Mouse (Mus musculus): Measurements from ENCODE around the gene Pspn.
A peak's percentile ranks its signal among the peaks of the same experiment; 100 is the strongest.

Pspn gene

DNA sequence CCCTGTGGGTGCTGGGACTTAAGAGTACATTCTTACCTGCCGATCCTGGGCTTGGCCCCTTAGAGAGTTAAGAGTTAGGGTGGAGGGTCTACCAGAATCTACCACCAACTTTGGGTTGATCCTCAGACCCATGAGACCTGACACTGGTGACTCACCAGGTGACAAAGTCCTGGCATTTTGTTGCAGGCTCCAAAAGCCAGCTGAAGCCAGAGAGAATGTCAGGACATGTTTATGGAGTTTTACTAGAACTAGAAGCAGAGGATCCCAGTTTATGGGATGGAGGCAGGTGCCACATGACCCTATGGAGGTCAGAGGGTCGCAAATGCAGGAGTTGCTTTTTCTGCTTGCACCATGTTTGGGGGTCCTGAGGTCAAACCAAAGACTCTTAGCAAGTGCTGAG, 3.3 kb downstream of the Pspn start:
- DNase-seq (ENCODE audit: low spot score in 2 of 2), result no peak

DNA sequence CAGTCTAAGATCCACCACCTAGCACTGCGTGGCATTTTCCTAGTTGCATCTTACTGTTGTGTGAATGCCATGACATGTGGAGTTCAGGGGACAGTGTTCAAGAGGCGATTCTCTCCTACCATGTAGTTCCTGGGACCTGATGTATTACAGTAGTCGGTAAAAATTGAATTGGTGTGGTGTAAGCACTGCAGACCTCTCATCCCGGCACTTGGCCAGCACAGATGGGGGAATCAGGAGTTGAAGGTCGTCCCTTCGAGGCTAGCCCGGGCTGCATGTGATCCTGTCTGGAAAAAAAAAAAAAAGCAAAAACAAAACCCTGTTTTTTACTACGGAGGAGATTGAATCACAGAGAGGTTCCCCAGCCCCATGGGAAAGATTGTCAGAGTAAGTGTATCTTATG, 4.8 kb downstream of the Pspn start:
- DNase-seq (ENCODE audit: low spot score in 2 of 2), result no peak

DNA sequence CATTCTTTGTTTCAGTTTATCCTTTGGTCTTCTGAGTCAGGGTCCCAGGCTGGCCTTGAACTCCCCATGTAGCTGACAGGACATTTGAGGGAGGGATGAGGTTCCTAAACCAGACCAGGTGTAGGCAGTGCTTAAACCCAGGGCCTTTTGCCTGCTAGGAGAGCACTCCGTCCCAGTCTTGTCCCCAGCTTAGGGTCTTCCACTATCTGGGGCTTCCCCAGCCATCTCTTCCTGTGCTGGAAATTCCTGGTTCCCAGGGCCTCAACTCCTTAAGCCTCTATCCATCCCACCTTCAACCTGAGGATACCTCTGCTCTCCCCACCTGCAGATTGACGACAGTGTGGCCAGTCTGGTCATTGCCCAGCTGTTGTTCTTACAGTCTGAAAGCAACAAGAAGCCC, 8.9 kb downstream of the Pspn start:
- no peak for DNase-seq (ENCODE audit: low spot score in 2 of 2)

DNA sequence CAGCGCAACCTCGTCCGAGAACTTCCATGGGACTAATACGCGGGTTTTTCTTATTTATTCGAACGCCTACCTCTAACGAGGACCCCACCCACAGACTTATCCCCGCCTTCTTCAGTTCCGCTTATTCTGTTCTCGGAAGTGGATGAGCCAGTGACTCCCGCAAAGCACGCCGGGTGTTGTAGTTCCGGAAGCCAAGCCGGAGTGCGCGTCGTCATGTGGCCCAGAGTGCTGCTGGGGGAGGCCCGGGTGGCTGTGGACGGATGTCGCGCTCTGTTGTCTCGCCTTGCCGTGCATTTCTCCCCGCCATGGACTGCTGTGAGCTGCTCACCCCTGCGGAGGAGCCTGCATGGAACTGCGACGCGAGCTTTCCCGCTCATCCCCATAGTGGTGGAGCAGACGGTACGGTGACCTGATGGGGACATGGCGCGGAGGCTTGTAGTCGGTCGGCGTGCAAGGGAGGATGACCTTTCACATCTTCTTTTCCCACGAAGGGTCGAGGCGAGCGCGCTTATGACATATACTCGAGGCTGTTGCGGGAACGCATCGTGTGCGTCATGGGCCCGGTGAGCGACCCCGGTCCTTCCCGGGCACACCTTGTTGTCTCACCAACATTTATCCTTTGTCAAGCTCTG, 9.6 kb downstream of the Pspn start, which contains the start of gene Clpp:
Clpp (plus strand) TSS at position 191 of the 632 bp plus-strand sequence.
- DNase-seq (ENCODE audit: low spot score in 2 of 2), result peak; percentile 97

DNA sequence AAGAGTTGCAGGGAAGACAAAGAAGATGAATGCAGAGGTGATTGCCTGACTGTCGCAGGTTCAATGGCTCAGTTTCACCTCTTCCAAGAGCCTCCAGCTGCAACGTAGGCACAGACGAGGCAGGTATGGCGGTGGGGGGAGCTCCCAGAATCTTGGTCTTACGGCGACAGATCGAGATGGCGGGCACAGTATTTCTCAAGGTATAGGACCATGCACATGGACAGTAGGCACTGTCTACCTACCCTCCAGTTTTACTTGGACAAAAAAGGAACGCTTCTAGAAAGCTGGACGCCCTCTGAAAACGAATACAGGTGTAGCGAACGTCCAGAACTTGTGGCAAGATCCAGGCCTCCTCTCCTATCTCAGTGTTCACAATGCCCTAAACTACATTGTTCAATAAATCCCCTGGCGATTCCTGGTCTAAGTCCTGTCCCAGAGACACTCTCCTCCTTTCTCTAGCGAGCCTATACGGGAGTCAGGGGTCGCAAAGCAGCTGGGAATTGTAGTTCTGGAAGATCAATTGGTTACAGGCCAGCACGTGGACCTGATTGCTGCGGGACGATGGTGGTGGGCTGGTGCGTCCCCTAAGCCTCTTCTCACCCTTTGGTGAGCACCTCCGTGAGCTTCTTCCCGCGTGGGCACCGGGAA, 10.2 kb downstream of the Pspn start:
- no peak for DNase-seq (ENCODE audit: low spot score in 2 of 2)

DNA sequence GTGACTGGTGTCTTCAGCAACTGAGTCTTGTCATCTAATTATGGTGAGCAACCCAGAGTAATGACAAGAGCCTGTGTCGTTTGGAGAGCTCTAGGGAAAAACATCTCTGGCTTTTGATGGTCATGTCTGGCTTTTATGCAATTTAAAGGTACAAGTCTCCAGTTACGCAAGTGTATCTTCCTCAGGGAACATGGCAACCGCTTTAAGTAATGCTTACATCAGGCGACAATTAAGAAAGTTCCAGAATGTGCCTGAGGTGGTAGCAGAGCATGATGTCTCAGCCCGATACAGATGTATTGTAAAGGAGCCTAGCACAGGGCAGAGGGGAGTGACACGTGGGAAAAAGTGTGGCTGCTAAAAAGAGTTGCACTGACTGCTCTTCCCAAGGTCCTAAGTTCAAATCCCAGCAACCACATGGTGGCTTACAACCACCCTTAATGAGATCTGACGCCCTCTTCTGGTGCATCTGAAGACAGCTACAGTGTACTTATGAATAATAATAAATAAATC, 10.8 kb downstream of the Pspn start:
- DNase-seq (ENCODE audit: low spot score in 2 of 2), result no peak

DNA sequence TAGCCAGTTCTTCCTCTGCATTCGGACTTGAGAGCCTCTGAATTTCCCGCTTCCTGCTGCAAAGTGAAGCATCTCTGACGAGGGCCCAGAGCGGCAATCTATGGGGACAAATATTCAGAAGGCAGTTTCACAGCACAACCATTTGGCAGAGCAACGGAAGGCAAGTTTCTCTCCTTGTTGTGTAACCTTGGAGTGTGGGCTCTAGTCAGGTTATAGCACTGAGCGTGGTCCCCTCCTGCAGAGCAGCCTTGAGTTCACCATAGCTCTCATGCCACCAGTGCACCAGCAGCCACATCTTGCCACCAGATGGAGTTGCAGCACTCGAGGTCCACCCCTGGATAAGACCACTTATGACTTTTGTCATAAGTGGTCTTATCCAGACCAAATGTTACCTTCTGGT, 11.4 kb downstream of the Pspn start:
- DNase-seq (ENCODE audit: low spot score in 2 of 2), result no peak

DNA sequence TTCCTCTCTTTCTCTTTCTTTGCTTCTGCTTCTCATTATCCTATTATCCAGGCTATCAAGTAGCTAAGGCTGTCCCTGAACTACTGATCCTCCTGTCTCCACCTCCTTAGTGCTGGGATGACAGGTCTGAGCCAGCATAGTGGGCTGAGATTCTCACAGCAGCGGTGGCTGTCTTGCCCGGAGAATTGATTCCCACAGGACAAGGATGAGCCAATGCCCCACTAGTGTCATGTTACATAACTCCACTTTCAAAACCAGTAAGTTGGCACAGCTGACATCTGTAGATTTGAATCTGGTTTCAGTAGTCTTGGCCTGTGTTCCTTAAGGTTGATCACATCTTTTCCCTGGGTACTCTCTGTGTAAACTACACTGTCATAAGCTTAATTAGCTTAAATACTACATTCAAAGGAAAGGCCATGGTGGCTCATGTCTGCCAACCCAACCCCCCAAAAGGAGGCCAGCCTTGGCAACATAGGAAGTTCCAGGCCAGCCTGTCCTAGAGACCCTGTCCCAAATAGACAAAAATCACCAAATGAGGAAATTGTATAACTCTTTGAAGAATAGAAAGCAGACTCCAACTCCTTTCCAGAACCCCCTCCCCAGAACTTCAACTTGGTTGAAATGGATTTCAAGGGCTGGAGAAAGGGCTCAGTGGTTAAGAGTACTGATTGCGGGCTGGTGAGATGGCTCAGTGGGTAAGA, 13.6 kb downstream of the Pspn start:
- no peak for DNase-seq (ENCODE audit: low spot score in 2 of 2)

DNA sequence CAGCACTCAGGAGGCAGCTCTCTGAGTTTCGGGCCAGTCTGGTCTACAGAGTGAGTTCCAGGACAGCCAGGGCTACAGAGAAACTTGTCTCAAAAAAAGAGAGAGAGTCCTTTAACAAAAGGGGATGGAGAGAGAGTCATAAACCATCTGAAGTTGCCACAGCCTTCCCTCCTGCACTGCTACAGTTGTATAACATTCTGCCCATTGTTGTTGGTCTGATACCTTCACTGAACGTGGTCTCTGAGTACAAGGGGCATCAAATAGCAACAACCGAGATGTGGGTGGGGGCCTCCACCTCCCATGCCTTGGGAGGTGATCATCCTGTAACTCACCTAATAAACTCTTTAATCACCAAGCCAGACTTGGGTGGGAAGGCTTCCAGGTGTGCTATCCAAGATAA, 14.2 kb downstream of the Pspn start:
- DNase-seq (ENCODE audit: low spot score in 2 of 2), result no peak

DNA sequence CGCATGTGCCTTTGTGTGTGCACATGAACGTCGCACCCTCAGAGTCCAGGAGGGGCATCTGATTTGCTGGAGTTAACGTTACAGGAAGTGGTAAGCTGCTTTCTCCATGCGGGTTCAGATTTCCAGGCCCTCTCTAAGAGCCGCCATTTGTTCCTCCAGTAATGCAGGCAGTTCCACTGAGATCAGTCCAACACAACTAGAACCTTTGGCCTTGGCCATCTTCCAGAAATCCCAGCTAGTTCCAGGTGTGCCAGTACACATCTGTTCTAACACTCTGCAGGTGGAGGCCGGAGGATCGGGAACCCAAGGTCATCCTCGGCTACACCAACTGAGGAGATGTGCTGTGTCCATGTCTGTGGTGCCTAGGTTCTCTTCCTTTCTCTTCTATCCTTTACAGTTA, 14.9 kb downstream of the Pspn start:
- DNase-seq (ENCODE audit: low spot score in 2 of 2), result no peak

DNA sequence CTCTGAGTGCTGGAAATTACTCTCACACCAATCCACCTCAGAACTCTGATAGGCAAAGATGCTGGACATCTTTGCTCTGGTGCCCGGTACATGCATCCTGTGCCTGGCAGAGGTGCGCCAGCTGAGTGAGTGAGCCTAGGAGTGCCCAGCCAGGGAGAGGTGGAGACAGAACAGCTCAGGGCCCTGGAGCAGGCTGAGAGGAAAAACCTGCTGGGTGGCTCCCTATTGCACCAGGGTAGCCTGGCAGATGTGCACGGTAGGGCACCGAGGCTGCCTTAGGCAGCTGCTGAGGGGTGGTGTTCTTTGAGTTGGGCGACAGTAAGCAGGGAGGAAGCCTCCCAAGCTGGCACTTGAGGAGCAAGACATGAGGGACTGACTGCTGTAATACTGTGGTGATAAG, 17.8 kb downstream of the Pspn start, which contains the start of gene Acer1:
Acer1 (minus strand) TSS at position 114 of the 400 bp plus-strand sequence.
- DNase-seq (ENCODE audit: low spot score in 2 of 2), result no peak

DNA sequence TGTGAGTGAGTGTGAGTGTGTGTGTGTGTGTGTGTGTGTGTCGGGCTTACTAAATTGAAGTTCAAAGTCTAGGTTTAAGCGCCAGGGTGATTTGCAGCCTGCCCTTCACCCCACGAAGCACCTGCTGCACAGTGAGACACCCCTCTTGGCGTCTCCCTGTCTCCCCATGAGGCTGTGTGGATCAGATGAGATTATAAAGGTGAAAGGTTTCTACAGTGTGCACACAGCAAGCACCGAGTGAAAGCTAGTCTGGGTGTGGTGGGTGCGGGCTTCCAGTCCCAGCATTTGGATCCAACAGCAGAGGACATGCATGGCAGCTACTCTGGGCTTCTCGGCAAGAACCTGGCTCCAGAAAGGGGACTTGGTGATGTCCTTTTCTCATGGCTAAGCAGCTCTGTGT, 18.8 kb downstream of the Pspn start:
- DNase-seq (ENCODE audit: low spot score in 2 of 2), result no peak

DNA sequence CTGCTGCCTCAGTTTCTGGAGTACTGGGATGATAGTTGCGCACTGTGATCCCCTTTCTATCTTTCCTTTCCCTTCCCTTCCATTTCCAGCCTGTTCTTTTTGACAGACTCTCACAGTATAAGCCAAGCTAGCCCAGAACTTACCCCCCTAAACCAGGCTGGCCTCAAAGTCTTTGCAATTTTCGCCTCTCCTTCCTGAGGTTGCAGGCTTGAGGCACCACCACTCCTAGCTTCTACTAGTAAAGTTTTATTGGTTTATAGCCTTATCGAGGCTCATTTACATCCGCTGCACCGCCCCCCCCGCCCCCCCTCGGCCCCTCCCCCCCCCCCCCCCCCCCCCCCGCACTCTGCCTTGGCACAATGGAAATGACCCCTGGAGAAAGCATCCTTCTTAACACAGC, 20.3 kb downstream of the Pspn start:
- DNase-seq (ENCODE audit: low spot score in 2 of 2), result no peak

DNA sequence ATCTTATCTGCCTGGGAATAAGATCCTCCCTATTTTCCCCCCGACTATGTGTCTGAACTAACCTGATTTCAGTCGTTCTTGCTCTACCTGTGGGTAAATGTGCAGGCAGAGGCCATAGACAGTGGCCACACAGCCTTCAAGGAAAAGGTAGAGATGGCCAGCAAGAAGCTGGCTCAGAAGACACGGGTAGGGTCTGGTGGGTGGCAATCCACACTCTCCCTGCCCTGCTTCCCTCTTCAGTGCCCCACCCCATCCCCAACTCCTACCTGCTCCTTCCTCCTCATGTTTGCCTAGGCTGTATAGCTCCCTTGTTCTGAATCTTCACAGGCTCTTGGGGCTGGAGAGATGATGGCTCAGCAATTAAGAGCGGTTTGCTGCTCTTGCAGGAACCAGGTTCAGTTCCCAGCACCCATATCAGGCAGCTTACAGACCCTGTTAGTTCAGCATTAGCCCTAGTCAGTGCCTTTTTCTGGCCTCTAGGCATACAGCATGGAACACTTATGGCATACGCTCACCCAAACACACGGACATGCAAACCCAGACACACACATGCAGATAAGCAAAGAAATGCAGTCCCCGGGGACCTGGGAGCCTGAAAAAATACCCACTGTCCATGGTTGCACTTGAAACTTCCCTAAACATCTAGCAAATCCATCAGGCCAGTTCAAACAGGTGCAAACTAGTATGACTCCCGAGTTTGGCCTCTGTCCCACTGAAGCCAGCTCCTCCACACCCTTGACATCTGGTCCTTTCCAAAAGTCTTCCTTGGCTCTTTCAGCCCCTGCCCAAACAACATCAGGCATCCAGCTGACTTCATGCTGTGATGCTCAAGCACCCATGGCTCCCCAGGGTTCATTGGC, 23.1 kb downstream of the Pspn start:
- no peak for DNase-seq (ENCODE audit: low spot score in 2 of 2)

DNA sequence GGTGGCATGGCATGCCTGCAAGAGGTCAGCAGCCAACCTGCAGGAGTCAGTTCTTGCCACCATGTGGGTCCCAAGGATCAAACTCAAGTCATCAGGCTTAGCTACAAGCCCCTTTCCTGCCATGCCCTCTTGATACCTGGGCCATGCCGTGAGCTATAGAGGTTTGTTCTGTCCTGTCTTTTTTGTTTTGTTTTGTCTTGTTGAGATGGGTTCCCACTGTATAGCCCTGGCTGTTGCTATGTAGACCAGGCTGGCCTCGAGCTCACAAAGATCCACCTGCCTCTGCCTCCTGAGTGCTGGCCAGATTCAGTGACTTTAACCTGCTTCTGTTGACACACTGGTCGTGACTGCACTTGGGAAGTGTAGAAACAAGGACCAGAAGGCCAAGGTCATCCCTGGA, 24.4 kb downstream of the Pspn start:
- DNase-seq (ENCODE audit: low spot score in 2 of 2), result no peak

DNA sequence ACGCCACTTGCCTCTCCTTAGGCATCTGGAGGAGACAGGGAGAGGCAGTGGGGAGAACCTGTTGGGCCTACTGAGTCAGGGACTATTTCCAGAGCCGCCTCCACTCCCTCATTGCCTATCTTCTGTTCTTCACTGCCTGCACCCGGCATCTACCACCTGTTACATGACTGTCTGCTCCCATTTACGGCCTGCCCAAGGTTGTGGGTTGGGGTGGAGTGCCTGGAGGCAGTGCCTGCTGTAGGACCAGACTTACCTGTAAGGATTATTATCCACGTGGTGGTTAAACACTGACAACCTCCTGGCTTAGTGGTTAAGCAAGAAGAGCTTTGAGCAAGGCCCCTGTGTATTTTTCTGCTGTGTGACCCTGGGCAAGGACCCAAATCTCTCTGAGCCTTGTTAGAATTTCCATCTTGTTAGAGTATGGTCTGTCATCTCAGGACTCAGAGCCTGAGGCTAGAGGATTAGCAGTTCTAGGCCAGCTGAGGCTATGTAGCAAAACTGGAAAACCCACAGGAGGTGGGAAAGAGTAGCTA, 25.0 kb downstream of the Pspn start:
- DNase-seq (ENCODE audit: low spot score in 2 of 2), result no peak

DNA sequence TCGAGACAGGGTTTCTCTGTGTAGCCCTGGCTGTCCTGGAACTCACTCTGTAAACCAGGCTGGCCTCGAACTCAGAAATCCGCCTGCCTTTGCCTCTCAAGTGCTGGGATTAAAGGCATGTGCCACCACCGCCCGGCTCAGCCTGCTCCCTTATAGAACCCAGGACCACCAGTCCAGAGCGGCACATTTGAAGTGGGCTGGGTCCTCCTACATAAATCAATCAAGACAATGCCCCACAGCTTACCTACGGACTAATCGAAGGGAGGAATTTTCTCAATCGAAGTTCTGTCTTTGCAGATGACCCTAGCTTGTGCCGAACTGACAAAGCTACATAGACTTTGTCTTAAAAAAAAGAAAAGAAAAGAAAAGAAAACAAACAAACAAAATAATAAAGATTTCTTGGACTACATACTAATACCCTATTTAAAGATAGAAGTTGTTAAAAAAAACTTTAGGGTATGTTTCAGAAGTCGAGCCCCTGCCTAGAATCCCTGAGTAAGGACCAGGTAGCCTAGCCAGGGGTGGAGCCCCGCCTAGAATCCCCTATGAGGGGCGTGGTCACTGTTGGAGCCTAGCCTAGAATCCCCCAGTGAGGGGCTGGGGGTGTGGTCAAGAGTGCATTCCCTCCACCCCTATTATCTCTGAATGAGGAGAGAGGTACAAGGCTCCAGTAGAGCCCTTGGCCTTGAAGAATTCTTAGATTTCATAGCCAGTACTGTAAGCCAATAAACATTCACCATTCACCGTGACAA, 25.7 kb downstream of the Pspn start:
- no peak for DNase-seq (ENCODE audit: low spot score in 2 of 2)

DNA sequence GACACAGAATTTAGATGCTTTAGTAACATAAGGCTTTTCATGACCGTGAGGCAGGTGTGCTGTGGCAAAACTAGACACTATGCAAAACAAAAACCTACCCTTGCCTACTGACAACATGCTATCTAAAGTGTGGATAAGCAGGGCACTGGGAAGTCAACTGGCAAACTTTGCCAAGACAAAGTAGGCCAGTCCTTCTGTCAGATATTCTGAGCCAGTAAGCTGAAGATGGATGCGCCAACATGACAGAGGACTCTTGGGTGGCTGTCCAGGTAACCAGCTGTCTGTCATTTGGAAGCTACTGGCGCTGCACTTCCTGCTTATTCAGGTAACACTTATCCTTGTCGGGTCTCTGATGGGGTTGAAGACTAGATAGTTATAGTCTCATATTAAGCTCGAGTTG, 29.7 kb downstream of the Pspn start:
- DNase-seq (ENCODE audit: low spot score in 2 of 2), result no peak

DNA sequence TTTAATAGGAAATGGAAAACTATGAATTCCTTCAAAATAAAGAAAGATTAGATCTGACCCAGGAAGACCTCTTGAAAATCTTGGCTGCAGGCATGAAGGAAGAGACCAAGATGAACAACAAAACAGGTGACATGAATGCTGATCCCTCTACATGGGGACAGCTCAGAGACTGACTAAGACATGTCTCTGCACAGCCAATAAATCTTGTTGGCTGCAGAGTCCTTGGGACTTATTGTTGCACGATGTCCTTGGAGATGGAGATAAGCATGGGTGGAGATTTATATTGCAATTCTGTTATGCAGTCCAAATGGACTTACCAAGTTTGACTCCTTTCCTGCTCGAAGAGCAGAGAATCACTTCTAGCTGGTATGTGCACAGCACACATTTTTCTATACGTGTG, 30.5 kb downstream of the Pspn start:
- DNase-seq (ENCODE audit: low spot score in 2 of 2), result no peak

DNA sequence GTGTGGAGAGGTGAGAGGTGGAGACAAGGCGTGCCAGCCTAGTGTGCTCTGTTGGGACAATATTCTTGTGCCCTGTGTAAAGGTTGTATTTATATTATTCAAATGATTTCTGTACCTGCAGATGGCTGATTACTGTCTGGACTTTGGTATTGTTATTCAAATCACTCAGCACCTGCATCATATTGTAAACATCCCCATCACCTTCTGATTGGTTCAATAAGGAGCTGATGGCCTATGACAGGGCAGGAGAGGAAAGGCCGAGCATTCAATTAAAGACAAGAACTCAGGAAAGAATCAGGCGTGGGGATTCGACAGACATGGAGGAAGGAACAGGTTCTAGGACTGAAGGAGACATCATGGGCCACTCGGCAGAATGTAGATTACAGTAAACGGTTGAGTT, 36.2 kb downstream of the Pspn start:
- no peak for DNase-seq (ENCODE audit: low spot score in 2 of 2)
